Mouse (Mus musculus) heart, adult 9 months (tissue): ENCODE data around the gene Prr14l.
"Not testable (repeated sequence)": the region's sequence is repeated elsewhere in the genome, so short reads cannot be mapped to it uniquely, and the experiment has no call there.

Experiments used
- DNase-seq, 2 experiments: peaks; one replicate each; pipeline ENCODE4 v3.0.0; 2022; ENCODE audit warnings: low spot score in 2 of 2

The Prr14l gene

GRCm38 (mm10) chr5:32785313-32785915 is 68.6 kb downstream of the Prr14l start, which contains the start of gene Pisd:
Gene Pisd, minus strand, starts transcription at chr5:32785646.
- peak; percentile 93 to 94 for DNase-seq

DNA sequence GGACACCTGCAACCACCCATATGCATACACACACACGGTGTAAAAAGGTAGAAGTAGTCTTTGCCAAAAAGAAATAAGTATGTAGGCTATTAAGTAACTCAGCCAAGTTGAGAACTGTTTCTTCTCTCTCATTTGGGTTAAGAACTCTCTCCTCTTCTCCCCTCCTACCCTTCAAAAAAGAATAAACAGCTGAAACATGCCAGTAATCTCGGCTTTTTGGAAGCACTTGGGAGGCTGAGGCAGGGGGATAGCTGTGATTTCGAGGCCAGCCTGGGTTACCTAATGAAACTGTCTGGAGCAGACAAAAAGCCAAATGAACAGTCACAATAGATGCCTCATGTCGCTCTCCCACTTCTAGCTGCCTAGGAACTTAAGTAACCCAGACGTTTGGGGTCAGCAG is 69.3 kb downstream of the Prr14l start:
- no peak for DNase-seq

DNA sequence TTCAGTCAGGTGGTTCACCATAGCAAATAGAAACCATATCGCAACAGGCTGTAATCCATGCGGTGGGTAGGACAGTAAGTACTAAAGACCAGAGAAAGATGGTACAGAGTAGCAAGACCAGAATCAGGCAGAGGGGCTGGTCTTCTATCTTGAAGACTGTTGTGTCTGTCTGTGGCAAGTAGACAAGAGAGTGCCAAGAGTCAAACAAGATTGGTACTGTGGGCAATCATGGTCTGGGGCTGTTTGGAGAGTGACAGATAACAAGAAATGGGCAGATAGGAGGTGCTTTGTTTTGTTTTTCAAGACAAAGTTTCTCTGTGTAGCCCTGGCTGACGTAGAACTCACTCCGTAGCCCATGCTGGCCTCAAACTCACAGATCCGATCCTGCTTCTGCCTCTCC is 72.5 kb downstream of the Prr14l start:
- no peak for DNase-seq

DNA sequence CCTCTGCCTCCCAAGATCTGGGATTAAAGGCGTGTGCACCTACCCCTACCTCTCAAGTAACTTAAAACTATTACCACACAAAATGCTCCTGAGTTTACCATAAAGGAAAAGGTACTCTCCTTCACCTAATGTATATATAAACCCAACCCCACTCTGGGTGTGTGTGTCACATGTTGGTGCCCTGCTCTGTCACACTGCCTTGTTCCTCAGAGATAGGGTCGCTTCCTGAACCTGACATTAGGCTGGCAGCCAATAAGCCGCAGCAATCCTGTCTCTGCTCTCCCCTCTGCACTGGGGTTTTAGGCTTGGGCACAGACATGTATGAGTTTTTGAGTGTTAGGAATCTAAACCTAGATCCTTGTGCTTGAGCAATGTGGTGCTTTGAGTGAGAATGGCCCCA is 75.9 kb downstream of the Prr14l start:
- no peak for DNase-seq

GRCm38 (mm10) chr5:32772361-32772760 is 81.7 kb downstream of the Prr14l start:
- DNase-seq: no peak

- DNase-seq: no peak
Measured at GRCm38 (mm10) chr5:32767636-32768373, 86.3 kb downstream of the Prr14l start.

GRCm38 (mm10) chr5:32767004-32767403 is 87.1 kb downstream of the Prr14l start:
- no peak for DNase-seq

- DNase-seq: peak; percentile 47 to 50
Measured at GRCm38 (mm10) chr5:32761566-32762140, 92.4 kb downstream of the Prr14l start.

- DNase-seq: peak in 1 of 2 experiments; percentile 29
Measured at GRCm38 (mm10) chr5:32760787-32761186, 93.3 kb downstream of the Prr14l start.

GRCm38 (mm10) chr5:32760352-32760751 is 93.7 kb downstream of the Prr14l start:
- DNase-seq: not testable (repeated sequence)

DNA sequence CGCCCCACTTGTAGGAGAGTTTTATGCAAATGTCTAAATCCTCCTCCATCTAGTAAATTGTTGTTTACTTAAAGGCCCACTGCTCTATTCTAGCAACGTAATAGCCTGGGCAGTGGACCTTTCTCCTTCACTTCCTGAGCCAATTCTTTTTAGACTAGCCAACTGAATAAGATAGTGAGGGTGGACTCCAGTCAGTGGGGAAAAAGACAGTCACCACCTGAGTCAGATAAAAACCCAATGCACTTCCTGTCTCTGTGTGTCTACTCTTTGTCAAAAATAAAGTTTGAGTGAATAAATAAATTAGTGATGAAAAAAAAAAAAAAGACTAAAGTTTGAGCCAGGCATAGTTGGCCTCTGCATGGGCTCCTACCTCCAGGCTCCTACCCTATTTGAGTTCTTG is 94.4 kb downstream of the Prr14l start:
- DNase-seq: no peak

GRCm38 (mm10) chr5:32756141-32756540 is 97.9 kb downstream of the Prr14l start:
- no peak for DNase-seq

- no peak for DNase-seq
Measured at GRCm38 (mm10) chr5:32751736-32752135, 102.3 kb downstream of the Prr14l start.

DNA sequence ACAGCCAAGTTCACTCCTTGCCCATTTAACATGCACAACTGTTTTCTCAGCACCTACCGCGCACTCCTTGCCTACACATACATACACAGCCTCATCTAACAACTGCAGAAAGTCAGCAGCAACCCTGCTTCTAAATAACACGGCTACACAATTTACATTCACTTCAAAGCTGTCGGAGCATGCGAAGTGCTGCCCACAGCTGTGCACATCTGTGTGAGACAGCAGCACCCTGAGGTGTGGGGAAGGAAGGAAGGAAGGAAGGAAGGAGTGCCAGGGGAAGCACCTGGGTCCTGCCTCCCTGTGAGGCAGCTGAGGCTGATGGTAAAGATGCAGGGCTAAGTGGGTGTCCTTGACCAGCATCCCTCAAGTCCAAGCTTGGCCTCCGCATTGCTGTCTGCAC is 105.1 kb downstream of the Prr14l start:
- DNase-seq: no peak

DNA sequence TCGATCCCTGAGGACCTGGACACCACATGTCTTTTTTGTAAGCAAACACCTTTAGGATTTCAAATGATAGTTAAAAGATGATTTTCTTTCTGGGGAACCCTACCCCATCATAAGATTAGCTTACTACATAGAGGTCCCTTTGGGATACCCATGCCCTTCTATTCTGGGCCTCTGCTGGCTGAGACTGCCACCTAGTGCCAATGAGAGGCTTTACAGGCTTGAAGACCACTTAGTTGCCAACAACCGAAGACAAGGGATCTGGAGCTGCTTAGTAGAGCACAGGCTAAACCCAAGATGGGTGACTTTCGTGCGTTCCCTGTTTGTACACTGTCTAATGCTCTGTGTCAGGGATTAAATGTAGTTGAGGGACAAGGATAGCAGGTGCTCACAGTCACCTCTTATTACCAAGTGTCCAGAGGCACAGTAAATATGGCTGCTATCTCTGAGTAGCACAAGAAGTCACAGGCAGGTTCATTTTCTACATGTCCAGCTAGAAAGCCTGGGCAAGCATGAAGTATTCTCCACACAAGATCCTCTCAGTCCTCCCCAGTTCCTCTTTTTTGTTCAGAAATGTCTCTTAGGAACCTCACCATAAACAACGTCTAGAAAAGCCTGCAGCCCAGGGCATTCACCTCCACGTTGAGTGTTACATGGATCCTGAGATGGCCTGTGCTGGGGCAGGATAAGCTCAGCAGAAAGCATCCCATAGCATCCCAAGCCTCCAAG is 106.2 kb downstream of the Prr14l start:
- DNase-seq: peak; percentile 63

- peak; percentile 92 to 95 for DNase-seq
Measured at GRCm38 (mm10) chr5:32745705-32746655, 108.1 kb downstream of the Prr14l start.

DNA sequence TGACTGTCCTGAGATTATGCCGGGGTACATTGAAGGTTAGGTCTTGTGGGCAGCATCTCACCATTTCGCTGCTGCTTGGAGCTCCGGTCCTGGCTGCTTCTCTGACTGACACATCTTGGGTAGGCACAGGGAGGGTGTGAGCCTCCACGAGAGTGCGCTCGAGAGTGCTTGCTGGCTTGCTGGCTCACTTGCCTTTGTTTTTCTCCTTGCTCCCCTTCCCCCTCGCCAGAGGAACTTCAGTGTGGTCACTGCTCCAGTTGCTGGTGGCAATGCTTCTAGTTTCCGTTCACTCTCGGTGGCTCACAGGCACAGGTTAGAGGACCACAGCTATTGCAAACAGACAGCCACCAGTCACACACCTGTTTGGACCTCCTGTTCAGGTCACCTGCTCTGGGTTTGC is 111.9 kb downstream of the Prr14l start:
- no peak for DNase-seq

DNA sequence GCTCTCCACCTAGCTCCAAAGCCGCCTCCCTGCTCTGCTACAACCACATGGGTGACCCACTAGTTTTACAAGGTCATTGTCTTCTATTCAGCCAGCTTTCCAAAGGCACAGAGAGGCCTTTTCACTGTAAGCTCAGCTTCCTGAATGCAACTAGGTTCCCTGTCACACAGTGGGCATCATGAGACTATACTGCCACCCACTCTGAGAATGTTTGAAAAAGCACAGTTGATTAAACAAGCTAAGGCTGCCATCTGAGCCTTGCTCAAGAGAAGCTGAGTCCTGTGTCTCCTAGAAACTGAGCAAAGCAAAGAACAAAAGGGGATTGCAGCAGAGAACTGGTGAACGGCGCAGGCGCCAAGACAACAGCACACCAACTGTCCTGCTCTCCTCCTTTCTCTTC is 112.7 kb downstream of the Prr14l start:
- DNase-seq: not testable (repeated sequence)

DNA sequence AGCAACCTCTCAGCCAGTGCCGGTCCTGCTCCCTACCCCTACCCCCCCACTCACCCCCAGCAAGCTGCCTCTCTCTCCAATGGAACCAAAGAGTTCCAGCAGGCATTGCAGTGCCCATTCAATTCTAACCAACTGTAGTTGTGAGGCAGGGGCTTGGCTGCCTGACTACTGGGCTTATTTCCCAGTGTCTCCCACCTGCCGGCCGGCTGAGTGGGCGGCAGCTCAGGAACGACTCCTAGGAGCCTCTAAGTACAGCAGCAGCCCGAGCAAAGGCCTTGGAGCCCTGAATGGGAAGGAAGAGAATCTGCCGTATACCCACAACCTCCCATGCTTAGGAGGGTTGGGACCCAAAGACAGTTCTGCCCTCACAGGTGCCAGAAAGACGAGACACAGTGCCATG is 113.2 kb downstream of the Prr14l start:
- DNase-seq: not testable (repeated sequence)

DNA sequence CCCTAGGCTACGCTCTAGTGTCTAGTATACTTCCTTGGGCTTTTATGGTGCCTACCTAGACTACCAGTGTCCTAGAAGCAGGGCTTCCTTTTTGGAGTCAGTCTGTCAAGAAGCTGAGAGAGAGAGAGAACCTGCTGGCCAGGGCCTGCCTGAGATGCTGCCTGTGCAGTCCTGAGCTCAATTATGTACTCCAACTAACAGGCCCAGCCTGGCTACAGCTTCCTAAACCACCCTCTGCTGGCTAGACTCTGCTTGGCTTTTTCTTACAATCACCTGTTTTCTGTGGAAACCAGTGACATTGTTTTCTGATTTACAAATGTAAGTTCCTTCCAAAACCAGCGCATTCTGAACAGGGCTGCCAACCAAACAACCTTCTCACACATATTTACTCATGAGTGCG is 113.9 kb downstream of the Prr14l start:
- DNase-seq: no peak
